Mouse (Mus musculus) frontal cortex, adult (tissue): ENCODE measurements around the gene Smyd5.
A peak's percentile ranks its signal among the peaks of the same experiment; 100 is the strongest.

Experiments used
- ATAC-seq: cut with Nextera tagmentation; 2 replicates; pipeline ENCODE4 v1.9.2; 2017; ENCODE audit warnings: mild to moderate bottlenecking, moderate library complexity, mixed read lengths; ENCODE audit not compliant: low TSS enrichment

Gene Smyd5

GRCm38 (mm10) chr6:85431842-85432431, at the start of gene Smyd5:
Gene Smyd5, plus strand, starts transcription at chr6:85431989.
- ATAC-seq = peak; percentile 71

GRCm38 (mm10) chr6:85382791-85383190, 49.0 kb upstream of the Smyd5 start:
- no peak for ATAC-seq

GRCm38 (mm10) chr6:85388608-85389007, 43.2 kb upstream of the Smyd5 start:
- ATAC-seq = no peak

GRCm38 (mm10) chr6:85391803-85392202, 40.0 kb upstream of the Smyd5 start:
- ATAC-seq = no peak

- no peak for ATAC-seq
These were observed 36.4 kb upstream of the Smyd5 start for GRCm38 (mm10) chr6:85395360-85395759.

- no peak for ATAC-seq
These were observed 34.6 kb upstream of the Smyd5 start for GRCm38 (mm10) chr6:85397165-85397564.

- no peak for ATAC-seq
These were observed 32.1 kb upstream of the Smyd5 start for GRCm38 (mm10) chr6:85399715-85400114.

GRCm38 (mm10) chr6:85402613-85403012, 29.2 kb upstream of the Smyd5 start:
- ATAC-seq = no peak

GRCm38 (mm10) chr6:85403039-85403438, 28.8 kb upstream of the Smyd5 start:
- no peak for ATAC-seq

GRCm38 (mm10) chr6:85409003-85409402, 22.8 kb upstream of the Smyd5 start:
- no peak for ATAC-seq

GRCm38 (mm10) chr6:85410771-85411273, 21.0 kb upstream of the Smyd5 start:
- peak; percentile 97 for ATAC-seq

- no peak for ATAC-seq
These were observed 16.0 kb upstream of the Smyd5 start for GRCm38 (mm10) chr6:85415829-85416228.

GRCm38 (mm10) chr6:85419150-85419549, 12.6 kb upstream of the Smyd5 start:
- ATAC-seq = no peak

- ATAC-seq = no peak
These were observed 7.9 kb upstream of the Smyd5 start, which contains the start of gene Noto for GRCm38 (mm10) chr6:85423836-85424379. Gene Noto, plus strand, starts transcription at chr6:85423886.

- ATAC-seq = no peak
These were observed 431 bp upstream of the Smyd5 start for GRCm38 (mm10) chr6:85431274-85431841.

- ATAC-seq = no peak
These were observed 2.1 kb downstream of the Smyd5 start for GRCm38 (mm10) chr6:85433865-85434264.

GRCm38 (mm10) chr6:85436204-85436603, 4.4 kb downstream of the Smyd5 start:
- ATAC-seq = no peak

- peak; percentile 35; the same call in 1 of the 2 replicates for ATAC-seq
These were observed 4.8 kb downstream of the Smyd5 start for GRCm38 (mm10) chr6:85436631-85437030.

- ATAC-seq = no peak
These were observed 9.4 kb downstream of the Smyd5 start for GRCm38 (mm10) chr6:85441142-85441541.

- no peak for ATAC-seq
These were observed 11.9 kb downstream of the Smyd5 start for GRCm38 (mm10) chr6:85443488-85444233.

GRCm38 (mm10) chr6:85444266-85444965, 12.6 kb downstream of the Smyd5 start:
- no peak for ATAC-seq

- ATAC-seq = no peak
These were observed 13.5 kb downstream of the Smyd5 start for GRCm38 (mm10) chr6:85445286-85445685.
